Mouse (Mus musculus): ENCODE measurements at regions not wholly inside any gene's neighbourhood (a gene's known extent, or its start where the extent isn't known, plus 50 kb on each side); places are given as distances from the start of the nearest gene placed in this dataset.

DNA sequence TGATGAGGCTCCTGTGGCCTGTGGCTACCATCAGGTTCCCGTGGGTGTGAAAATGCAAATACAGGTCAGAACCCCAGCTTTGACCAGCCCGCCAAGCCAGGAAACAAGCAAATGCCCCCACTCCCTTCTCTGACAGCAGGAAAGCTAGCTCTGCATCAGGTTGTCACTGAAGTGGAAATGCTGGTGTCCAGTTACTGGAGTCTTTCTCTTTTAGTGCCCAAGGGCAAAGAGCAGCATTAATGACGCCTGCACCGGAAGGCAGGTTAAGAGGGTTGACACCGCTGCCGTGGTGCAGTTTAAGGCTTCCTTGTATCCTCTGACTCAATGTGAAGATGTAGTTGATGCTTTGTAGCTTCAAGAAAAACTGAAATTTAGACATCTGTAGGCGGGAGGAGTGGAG, 368.1 kb upstream of the Sall1 start:
- Histone ChIP-seq H3K4me3 (ENCODE audit: low read depth, low read length) (no peak overlapping the region), H3K9me3 (replicated peaks; ENCODE audit: control insufficient read depth, low read length) (no peaks in the 10 kb centered on the region), H3K27me3 (ENCODE audit: control insufficient read depth, insufficient read depth, low read length) (no peaks in the 10 kb centered on the region), H3K27ac (ENCODE audit: low read depth) (no peak overlapping the region), H3K9ac (replicated peaks; ENCODE audit: low read depth, low read length) (no peak overlapping the region), H3K36me3 (replicated peaks; ENCODE audit: control insufficient read depth, insufficient read depth, low read length) (no peaks in the 10 kb centered on the region), H3K4me1 (ENCODE audit: control insufficient read depth, insufficient read depth) (no peaks in the 10 kb centered on the region), H3K4me2 (ENCODE audit: low read depth, low read length) (no peak overlapping the region)
- DNase-seq (ENCODE audit: low spot score) (no peak), ATAC-seq (ENCODE audit: insufficient read depth, low read depth) (no peak)
- TF ChIP-seq CTCF (IDR thresholded peaks at IDR 0.05; ENCODE audit: low read depth) (no peak), EP300 (IDR thresholded peaks at IDR 0.05; ENCODE audit: low read depth) (no peak)
- WGBS, result 52% methylated on average over 7 of the region's 7 CpGs

DNA sequence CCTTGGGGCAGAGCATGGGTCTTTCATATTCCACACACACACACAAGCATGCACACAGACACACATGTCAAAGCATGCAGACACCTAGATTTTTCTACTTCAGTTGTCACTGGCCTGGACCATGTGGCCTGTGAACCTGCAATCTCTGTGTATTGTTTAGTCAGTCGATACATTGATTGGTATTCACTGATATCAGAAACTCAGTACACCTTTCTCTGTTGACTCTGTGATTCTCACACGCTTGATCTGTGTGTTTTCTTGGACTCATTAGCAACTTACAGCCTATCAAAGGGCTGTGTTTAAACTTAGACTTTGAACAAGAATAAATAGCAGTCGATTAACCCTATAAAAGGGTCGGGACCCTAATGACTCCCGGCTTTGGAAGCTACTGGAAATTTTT, 362.7 kb upstream of the Sall1 start:
- H3K9me3 ChIP-seq (replicated peaks; ENCODE audit: control insufficient read depth, low read length), result no peaks in the 10 kb centered on the region
- H3K27ac ChIP-seq (ENCODE audit: low read depth), result no peak overlapping the region
- no peaks in the 10 kb centered on the region for H3K4me1 ChIP-seq (ENCODE audit: control insufficient read depth, insufficient read depth)
- H3K4me3 ChIP-seq (ENCODE audit: low read depth, low read length), result no peak overlapping the region
- H3K4me2 ChIP-seq (ENCODE audit: low read depth, low read length), result no peak overlapping the region
- DNase-seq (ENCODE audit: low spot score) (no peak), ATAC-seq (ENCODE audit: insufficient read depth, low read depth) (no peak)
- TF ChIP-seq CTCF (IDR thresholded peaks at IDR 0.05; ENCODE audit: low read depth), result no peak
- no peak for TF ChIP-seq EP300 (IDR thresholded peaks at IDR 0.05; ENCODE audit: low read depth)
- no peaks in the 10 kb centered on the region for H3K27me3 ChIP-seq (ENCODE audit: control insufficient read depth, insufficient read depth, low read length)
- no peaks in the 10 kb centered on the region for H3K36me3 ChIP-seq (replicated peaks; ENCODE audit: control insufficient read depth, insufficient read depth, low read length)
- WGBS, result 78% methylated on average over 5 of the region's 5 CpGs
- H3K9ac ChIP-seq (replicated peaks; ENCODE audit: low read depth, low read length), result no peak overlapping the region

DNA sequence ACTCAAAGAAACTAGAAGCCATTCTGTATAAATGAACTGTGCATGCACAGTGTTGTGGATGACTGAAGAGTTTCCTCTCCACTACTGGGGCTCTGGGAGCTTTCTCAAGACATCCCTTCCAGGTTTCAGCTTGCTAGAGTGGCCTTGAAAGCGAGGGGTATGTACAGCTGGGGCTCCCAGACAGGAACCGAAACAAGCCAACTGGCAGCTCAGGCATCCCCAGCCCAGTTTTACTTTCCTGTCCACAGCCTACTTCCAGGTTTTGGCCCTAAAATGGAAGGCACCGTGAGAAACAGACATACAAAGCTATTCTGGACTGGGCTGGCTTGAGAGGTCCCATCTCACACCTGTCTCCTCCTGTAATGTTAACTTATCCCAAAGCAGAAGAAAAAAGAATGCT, 360.3 kb upstream of the Sall1 start:
- H3K27me3 ChIP-seq (ENCODE audit: control insufficient read depth, insufficient read depth, low read length), result no peaks in the 10 kb centered on the region
- no peak for ATAC-seq (ENCODE audit: insufficient read depth, low read depth)
- H3K4me2 ChIP-seq (ENCODE audit: low read depth, low read length), result no peak overlapping the region
- no peak for DNase-seq (ENCODE audit: low spot score)
- H3K9me3 ChIP-seq (replicated peaks; ENCODE audit: control insufficient read depth, low read length), result no peaks in the 10 kb centered on the region
- WGBS, result 67% methylated on average over 3 of the region's 3 CpGs
- no peaks in the 10 kb centered on the region for H3K4me1 ChIP-seq (ENCODE audit: control insufficient read depth, insufficient read depth)
- no peak for TF ChIP-seq CTCF (IDR thresholded peaks at IDR 0.05; ENCODE audit: low read depth)
- TF ChIP-seq EP300 (IDR thresholded peaks at IDR 0.05; ENCODE audit: low read depth), result no peak
- H3K36me3 ChIP-seq (replicated peaks; ENCODE audit: control insufficient read depth, insufficient read depth, low read length), result no peaks in the 10 kb centered on the region
- H3K4me3 ChIP-seq (ENCODE audit: low read depth, low read length), result no peak overlapping the region
- no peak overlapping the region for H3K27ac ChIP-seq (ENCODE audit: low read depth)
- no peak overlapping the region for H3K9ac ChIP-seq (replicated peaks; ENCODE audit: low read depth, low read length)

DNA sequence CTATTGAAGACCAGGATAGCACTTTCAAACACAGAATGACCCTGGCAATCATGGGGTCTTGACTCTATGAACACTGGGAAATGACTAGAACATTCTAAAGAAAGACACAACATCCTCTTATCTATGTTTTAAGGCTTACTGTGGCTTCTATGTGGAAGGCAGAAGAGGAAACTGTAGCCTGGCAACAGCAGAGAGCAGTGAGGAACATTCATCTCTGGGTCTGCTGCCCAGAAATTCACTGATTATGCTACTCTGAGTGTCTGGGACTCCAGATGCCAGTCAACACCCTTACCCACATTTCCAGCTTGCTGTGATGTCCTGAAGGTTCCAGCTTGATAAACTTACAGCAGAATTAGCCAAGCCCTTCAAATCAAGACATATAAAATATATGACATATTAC, 352.7 kb upstream of the Sall1 start:
- Histone ChIP-seq H3K4me3 (ENCODE audit: low read depth, low read length) (no peak overlapping the region), H3K27me3 (ENCODE audit: control insufficient read depth, insufficient read depth, low read length) (no peaks in the 10 kb centered on the region), H3K4me1 (ENCODE audit: control insufficient read depth, insufficient read depth) (no peaks in the 10 kb centered on the region), H3K36me3 (replicated peaks; ENCODE audit: control insufficient read depth, insufficient read depth, low read length) (no peaks in the 10 kb centered on the region), H3K4me2 (ENCODE audit: low read depth, low read length) (no peak overlapping the region), H3K9me3 (replicated peaks; ENCODE audit: control insufficient read depth, low read length) (no peaks in the 10 kb centered on the region), H3K27ac (ENCODE audit: low read depth) (no peak overlapping the region), H3K9ac (replicated peaks; ENCODE audit: low read depth, low read length) (no peak overlapping the region)
- TF ChIP-seq CTCF (IDR thresholded peaks at IDR 0.05; ENCODE audit: low read depth) (no peak), EP300 (IDR thresholded peaks at IDR 0.05; ENCODE audit: low read depth) (no peak)
- ATAC-seq (ENCODE audit: insufficient read depth, low read depth), result no peak
- no peak for DNase-seq (ENCODE audit: low spot score)

DNA sequence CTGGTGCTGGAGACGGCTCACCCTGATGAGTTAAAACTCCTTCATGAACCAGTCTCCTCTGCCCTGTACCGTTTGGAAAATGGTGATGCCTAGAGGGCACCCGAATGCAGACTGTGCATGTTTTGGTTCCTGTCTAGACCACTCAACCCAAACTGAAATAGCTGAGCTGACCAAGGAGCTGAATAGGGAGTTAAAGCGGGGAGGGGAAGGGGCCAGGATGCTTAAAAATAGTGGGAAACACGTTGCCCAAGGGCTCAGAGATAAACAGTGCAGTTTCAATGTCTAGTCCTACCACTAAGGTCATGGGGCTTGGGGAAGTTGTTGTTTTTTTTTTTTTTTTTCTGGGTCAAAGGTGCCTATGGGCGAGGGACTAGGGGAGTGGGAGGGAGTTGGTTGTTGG, 348.8 kb upstream of the Sall1 start:
- no peak overlapping the region for H3K9ac ChIP-seq (replicated peaks; ENCODE audit: low read depth, low read length)
- H3K9me3 ChIP-seq (replicated peaks; ENCODE audit: control insufficient read depth, low read length), result no peaks in the 10 kb centered on the region
- no peaks in the 10 kb centered on the region for H3K27me3 ChIP-seq (ENCODE audit: control insufficient read depth, insufficient read depth, low read length)
- TF ChIP-seq EP300 (IDR thresholded peaks at IDR 0.05; ENCODE audit: low read depth), result no peak
- TF ChIP-seq CTCF (IDR thresholded peaks at IDR 0.05; ENCODE audit: low read depth), result no peak
- no peak for DNase-seq (ENCODE audit: low spot score)
- no peak for ATAC-seq (ENCODE audit: insufficient read depth, low read depth)
- no peaks in the 10 kb centered on the region for H3K4me1 ChIP-seq (ENCODE audit: control insufficient read depth, insufficient read depth)
- H3K4me2 ChIP-seq (ENCODE audit: low read depth, low read length), result no peak overlapping the region
- WGBS, result 65% methylated on average over 6 of the region's 6 CpGs
- no peak overlapping the region for H3K27ac ChIP-seq (ENCODE audit: low read depth)
- no peak overlapping the region for H3K4me3 ChIP-seq (ENCODE audit: low read depth, low read length)
- no peaks in the 10 kb centered on the region for H3K36me3 ChIP-seq (replicated peaks; ENCODE audit: control insufficient read depth, insufficient read depth, low read length)

DNA sequence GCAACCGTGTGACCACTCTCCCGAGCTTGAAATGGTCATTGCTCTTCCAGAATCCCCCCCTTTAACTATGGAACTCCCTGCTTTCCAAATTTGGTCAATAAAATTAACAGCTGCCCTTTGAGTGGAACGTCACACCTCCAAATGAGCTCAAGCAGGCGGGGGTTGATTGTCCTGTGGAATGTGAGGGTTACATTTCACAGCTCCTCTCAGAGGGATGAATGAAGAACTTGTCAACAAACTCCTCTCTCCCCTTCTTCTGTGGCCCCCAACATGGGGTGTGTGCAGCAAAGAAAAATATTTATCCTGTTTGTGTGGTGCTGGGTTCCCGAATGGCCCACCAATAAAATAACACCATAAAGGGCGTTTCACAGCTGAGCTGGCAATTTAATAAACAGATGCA, 344.8 kb upstream of the Sall1 start:
- Histone ChIP-seq H3K4me1 (ENCODE audit: control insufficient read depth, insufficient read depth) (no peaks in the 10 kb centered on the region), H3K9ac (replicated peaks; ENCODE audit: low read depth, low read length) (no peak overlapping the region), H3K4me3 (ENCODE audit: low read depth, low read length) (no peak overlapping the region), H3K4me2 (ENCODE audit: low read depth, low read length) (no peak overlapping the region), H3K27me3 (ENCODE audit: control insufficient read depth, insufficient read depth, low read length) (no peaks in the 10 kb centered on the region), H3K27ac (ENCODE audit: low read depth) (no peak overlapping the region), H3K36me3 (replicated peaks; ENCODE audit: control insufficient read depth, insufficient read depth, low read length) (no peaks in the 10 kb centered on the region), H3K9me3 (replicated peaks; ENCODE audit: control insufficient read depth, low read length) (no peaks in the 10 kb centered on the region)
- DNase-seq (ENCODE audit: low spot score), result no peak
- WGBS, result 21% methylated on average over 6 of the region's 6 CpGs
- ATAC-seq (ENCODE audit: insufficient read depth, low read depth), result no peak
- TF ChIP-seq CTCF (IDR thresholded peaks at IDR 0.05; ENCODE audit: low read depth) (no peak), EP300 (IDR thresholded peaks at IDR 0.05; ENCODE audit: low read depth) (no peak)

All from heart, postnatal 0 days (tissue).